Mouse (Mus musculus): ENCODE measurements around the gene Wdfy4.

DNA sequence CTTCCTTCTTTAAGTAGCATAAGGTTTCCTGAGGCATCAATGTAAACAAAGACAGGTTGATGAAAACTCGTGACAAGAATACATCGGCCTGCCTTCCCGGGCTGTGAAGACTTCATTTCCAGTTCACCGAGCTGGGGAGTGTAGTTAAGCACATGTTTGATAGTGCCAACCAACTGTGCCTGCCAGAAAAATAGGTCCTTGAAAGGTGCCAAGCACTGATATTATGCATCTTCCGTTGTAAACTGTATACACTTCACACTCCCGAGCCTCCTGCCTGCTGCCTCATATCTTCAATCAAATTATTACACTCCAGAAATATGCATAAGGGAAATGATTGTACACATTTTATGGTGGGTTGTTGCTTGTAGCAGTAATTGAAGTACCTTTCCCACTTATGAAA, 251.2 kb downstream of the Wdfy4 start:
- no peak for TF ChIP-seq POLR2A (IDR thresholded peaks at IDR 0.05; ENCODE audit: borderline replicate concordance, extremely low read depth, insufficient read depth, insufficient read length, poor library complexity, severe bottlenecking)
- no peak for TF ChIP-seq CTCF (IDR thresholded peaks at IDR 0.05; ENCODE audit: borderline replicate concordance, extremely low read depth, insufficient read depth, insufficient read length)

Data from brain, embryonic 14.5 days (tissue).